Mouse (Mus musculus): ENCODE measurements around the gene Dop1b. TPM values are rescaled to one million over a fixed set of nuclear protein-coding genes. Genes with fewer than 3 reads are reported as not detected.
A peak's percentile ranks its signal among the peaks of the same experiment; 100 is the strongest.
"Not testable (repeated sequence)": the region's sequence is repeated elsewhere in the genome, so short reads cannot be mapped to it uniquely, and the experiment has no call there.

The Dop1b gene
- total RNA-seq, 2 experiments from 2014 or later = 16.4 to 16.7 TPM

DNA sequence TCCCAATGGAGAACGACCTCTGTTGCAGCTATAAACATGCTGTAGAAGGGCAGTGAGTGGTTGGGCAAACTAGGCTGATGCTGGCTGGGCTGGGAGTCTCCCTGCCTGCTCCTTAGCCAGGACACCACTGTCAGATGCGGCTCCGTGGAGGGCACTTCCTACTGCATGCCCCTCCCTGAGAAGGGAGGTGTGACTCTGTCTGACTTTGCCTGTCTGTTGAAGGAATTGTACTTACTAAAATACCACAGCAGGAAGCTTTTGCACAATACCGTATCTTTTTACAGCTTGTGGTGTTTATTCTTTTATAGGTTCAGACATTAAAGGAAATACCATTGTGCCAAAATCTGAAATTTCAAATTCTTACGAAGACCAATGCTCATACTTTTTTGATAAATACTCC, 40.1 kb downstream of the Dop1b start:
- no peak for DNase-seq

DNA sequence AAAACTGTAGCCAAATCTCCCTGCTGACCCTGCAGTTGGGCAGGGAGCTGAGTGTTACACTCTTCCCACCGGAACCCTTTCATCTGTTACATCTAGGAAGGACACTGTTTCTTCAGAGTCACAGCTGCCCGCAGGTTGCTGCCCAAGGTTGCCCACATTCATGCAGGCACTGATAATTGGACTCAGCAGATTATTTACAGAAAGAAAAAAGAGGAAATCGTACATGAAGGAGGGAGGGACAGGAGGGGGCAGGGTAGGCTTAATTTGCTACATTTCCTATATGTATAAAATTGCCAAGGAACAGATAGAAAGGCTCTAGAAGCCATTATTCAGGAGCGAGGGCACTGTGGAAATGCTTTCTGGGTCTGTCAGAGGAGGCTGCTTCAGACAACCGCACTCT, 44.9 kb downstream of the Dop1b start:
- no peak for DNase-seq

DNA sequence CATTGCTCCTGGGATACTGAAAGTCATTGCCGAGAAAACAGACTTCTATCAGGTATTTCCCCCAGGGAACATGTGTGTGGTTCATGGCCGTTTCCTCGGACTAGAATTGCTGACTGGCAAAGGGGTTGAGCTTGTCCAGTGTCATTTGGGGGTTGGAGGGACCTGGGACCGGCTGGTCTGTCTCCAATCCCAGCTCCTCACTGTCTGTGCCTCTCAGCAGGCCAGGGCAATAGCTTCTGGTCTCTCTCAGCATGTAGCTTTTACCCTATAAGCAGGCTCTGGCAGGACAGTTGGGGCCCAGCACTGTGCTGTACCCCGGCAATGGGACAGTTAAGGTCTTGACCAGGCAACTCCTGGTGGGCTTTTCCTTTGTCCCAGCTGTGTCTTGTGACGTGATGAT, 51.7 kb downstream of the Dop1b start:
- no peak for DNase-seq

DNA sequence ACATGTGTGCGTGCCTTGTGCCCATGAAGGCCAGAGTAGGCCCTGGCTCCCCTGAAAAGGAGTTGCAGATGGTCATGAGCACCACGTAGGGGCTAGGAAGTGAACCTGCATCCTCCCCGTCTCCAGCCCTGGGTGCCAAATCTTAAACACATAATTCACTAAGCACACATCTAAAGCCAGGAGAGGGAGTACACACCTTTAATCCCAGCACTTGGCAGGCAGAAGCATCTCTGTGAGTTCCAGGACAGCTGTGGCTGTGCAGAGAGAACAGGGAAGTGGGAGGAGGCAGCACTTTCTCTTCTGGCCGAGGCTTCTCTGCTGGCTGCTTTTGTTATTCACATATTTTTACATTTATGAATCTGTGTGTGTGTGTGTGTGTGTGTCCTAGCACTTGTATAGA, 52.9 kb downstream of the Dop1b start:
- DNase-seq = no peak

DNA sequence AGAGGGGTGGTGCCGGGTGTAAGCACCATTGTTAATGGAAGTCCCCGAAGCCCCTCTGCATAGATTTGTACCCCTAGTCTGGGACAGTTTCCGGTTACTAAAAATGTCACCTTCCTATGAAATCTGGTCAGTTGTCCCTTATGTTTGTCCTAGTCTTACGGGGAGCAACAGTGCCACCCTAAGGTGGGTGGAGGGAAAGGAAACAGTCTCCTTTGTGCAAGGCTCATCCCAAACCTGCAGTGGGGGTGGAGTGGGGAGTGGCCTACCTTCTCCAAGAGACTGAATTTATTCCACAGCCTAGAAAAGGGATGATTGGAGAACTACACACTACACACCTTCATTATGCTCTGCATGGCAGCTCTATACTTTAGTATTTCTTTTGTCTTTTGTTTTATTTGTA, 55.3 kb downstream of the Dop1b start:
- peak; percentile 63 to 67 for DNase-seq

GRCm38 (mm10) chr16:93767548-93767947, 55.8 kb downstream of the Dop1b start:
- no peak for DNase-seq

DNA sequence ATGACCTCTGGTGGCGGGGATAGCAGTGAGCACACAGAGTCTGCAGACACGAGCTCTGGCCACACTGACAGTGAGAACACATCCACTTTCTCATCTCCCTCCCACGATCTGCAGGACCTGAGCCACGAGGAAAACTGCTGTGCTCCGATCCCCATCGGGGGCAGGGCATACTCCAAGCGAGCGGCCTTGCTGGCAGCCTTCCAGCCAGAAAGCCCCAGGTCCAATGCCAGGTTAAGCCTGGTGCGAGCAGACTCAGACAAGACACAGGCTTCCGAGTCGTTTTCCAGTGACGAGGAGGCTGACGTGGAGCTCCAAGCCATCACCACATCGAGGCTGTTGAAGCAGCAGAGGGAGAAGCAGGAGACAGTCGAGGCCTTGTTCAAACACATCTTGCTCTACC, 57.9 kb downstream of the Dop1b start:
- peak in 1 of 2 experiments; percentile 12 for DNase-seq

- peak in 1 of 2 experiments; percentile 16 for DNase-seq
Observed at GRCm38 (mm10) chr16:93770271-93770926, 58.7 kb downstream of the Dop1b start.

DNA sequence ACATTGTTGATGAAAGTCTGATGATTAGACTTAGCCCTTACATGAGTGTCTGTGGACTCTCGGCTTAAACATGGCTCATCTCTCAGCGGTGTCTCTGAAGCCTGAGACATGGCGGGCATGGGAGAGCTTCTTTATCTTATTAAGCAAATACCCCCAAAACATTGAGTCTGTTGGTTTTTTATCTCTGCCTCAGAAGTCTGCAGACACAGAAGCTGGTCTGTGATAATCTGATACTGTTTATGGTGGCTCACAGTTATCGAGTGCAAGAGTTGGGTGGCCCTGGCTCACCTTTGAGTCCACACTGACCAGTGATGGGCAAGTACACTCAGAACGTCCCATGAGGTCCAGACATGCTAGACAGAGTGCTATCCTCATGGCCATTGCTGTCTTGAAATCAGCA, 63.0 kb downstream of the Dop1b start:
- DNase-seq = no peak

- no peak for DNase-seq
Observed at GRCm38 (mm10) chr16:93776468-93776867, 64.8 kb downstream of the Dop1b start.

- no peak for DNase-seq
Observed at GRCm38 (mm10) chr16:93777247-93777999, 65.7 kb downstream of the Dop1b start.

GRCm38 (mm10) chr16:93778393-93778792, 66.7 kb downstream of the Dop1b start:
- not testable (repeated sequence) for DNase-seq

GRCm38 (mm10) chr16:93779554-93779953, 67.8 kb downstream of the Dop1b start:
- no peak for DNase-seq

- peak in 1 of 2 experiments; percentile 34 for DNase-seq
Observed at GRCm38 (mm10) chr16:93780660-93781479, 69.2 kb downstream of the Dop1b start.

DNA sequence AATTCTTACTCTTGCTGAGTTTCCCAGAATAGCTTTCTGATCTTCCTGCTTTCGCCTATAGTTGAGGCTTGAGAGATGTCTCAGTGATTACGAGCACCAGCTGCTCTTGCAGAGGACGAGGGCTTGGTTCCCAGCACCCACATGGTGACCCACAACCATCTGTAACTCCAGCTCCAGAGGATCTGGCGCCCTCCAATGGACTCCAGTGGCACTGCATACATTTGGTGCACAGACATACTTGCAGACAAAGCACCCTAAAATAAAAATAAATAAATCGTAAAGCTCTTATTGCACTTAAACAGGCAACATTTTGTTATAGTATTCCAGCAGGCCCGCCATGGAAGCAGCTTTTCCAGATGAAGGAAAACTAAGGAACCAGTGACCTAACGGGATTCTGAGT, 72.5 kb downstream of the Dop1b start:
- DNase-seq = no peak

DNA sequence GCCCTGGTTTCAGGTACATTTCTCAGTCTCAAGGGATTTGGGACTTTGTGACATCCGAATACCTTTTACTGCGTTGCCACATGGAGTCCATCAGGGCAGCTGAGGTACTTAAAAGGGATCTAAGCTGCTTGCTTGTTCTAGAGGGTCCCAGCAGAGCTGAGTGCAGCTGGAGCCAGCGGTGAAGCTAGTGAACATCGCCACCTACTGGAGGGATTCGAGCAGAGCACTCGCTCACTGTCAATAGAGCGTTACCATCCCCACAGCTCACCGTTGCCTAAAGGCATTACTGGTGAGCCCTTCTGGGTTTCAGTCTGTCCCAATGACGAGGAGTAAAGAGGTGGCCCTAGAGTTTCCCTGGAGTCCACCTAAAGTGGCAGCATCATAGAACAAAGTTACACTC, 74.1 kb downstream of the Dop1b start:
- DNase-seq = peak; percentile 65 to 74

DNA sequence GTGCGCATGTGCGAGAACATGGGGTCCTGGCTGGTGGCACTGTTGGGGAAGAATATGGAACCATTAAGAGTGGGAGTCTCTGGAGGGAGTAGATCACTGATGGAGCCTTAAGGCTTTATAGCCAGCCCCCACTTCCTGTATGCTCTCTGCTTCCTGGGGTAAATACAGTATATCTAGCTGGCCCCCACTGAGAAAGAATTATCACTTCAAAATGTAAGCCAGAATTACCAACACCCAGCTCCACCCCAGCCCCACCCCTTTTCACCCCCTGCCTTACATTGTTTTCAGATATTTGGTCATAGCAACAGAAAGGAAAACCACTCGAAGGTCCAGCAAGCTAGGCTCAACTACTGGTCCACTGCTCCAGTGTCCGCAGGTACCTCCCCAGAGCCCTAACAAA, 76.7 kb downstream of the Dop1b start:
- no peak for DNase-seq

GRCm38 (mm10) chr16:93788881-93789280, 77.2 kb downstream of the Dop1b start:
- no peak for DNase-seq

GRCm38 (mm10) chr16:93789971-93790755, 78.5 kb downstream of the Dop1b start:
- no peak for DNase-seq

- no peak for DNase-seq
Observed at GRCm38 (mm10) chr16:93792981-93793630, 81.4 kb downstream of the Dop1b start.

GRCm38 (mm10) chr16:93794845-93795244, 83.1 kb downstream of the Dop1b start:
- no peak for DNase-seq

DNA sequence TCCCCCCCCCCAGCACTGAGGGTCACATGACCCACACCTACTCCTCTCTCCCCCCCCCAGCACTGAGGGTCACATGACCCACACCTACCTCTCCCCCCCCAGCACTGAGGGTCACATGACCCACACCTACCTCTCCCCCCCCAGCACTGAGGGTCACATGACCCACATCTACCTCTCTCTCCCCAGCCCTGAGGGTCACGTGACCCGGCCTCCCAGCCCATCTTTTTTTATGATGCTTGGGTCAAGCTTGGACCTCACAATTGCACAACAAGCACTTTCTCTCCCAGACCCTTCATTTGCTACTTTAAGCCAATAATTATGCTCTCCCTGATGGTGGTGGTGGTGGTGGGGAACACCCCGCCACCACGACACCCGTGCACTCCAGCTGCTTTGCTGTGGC, 83.7 kb downstream of the Dop1b start:
- DNase-seq = no peak

Measured in adrenal gland, postnatal 36 days (tissue).